Mouse (Mus musculus) frontal cortex, postnatal 36 days (tissue): ENCODE data around the gene Swap70.

Experiments
- DNase-seq, 2 experiments: peaks; one replicate each; pipeline ENCODE4 v3.0.0; 2022; ENCODE audit warnings: low spot score in 2 of 2

Swap70 gene

DNA sequence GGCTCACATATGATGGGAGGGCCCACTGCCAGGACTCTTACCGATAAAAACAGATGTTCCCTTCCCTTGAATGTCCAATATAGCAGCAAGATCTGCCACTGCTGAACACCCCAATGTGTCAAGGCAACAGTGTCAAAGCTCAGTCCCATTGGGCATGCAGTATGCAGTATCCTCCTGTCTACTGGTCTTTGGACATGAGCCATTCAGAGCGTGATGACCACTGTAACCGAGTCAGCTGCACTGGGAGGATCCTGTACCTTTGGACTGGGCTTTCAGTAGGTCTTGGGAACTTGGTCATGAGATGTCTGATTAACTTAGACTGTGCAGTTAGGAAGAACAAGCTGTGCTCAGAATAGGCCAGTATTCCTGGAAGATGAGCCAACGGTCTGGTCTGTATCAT lies 84.0 kb downstream of the Swap70 start:
- no peak for DNase-seq

DNA sequence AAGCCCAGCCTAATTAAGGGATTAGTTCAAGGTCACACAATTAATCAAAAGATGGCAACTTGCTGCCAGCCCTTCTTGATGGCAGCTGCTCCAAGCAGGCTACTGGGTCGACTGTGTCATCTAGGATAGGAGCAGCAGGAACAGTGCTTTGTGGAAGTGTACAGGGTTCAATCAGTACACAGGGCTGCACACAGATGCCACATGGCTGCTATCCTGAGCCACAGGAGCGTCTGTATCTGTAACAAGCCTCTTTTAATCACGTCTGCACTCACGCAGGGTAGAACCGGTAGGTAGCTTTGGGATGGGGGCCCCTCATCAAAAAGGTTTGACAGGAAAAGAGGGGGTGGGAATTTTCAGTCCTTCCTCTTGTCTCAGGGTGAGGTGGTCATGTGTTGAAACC lies 84.8 kb downstream of the Swap70 start:
- DNase-seq: no peak

DNA sequence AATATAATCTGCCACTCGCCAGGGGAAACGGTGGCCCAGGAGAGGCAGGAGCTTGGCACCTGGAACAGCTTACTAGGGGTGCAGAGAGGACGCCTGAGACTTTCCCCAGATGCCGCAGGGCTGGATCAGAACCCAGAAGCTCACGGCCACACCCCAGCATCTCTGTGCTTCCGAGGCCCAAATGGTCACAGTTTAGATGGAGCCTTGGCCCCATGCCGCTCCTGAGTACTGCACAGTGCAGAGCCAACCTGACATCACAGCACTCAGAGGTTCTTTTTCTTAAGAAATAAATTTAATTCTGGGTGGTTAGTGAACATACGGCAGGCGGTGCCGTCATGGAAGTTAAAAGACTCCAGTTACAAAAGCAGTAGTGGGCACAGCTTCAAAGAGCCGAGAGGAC lies 86.2 kb downstream of the Swap70 start:
- DNase-seq: no peak

DNA sequence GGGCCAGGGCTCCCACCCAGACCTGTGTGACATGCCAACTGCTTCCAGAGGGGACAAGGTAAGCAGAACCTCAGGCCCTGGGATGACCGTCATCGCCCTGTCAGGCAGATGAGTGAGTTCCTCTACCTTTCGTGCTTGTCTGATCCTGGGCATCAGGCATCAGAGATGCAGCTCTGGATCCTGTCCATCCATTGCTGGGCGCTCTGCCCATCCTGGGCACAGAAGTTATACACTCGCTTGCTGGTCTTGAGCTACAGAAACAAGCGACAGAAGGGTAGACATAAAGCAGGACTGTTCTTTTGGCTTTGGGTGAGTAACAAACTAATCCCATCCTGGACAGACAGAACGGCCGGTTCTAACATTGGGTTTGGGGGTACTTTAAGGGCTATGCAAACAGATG lies 87.7 kb downstream of the Swap70 start:
- no peak for DNase-seq

DNA sequence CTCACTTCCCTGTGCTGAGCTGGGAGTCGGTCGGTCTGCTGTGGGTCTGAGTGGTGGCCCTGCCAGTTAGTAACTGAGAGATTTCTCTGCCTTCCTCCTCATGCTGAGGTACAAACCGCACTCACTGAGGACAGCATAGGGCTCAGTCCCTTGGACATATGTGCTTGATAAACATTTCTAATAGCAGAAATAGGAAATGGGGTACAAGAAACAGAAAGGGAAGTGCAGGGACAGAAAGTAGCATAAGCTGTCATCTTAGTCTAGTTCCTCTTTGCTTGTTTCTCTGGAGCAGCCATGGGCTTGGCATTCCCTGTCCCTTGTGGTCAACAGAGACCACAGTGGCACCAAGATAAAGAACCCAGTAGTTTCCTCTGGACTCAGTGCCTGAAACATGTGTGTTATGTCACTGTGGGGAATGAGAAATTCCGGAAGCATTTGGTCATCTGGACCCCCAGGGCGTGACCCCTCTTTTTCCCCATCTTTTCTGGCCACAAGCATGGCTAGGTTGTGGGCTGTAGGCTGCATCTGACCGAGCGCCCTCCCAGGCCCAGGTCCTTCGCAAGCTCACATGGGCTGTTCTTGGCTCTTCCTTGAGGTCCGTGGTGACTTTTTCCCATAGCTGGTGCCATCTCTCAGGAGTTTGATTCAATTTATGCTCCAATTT lies 92.0 kb downstream of the Swap70 start:
- no peak for DNase-seq

DNA sequence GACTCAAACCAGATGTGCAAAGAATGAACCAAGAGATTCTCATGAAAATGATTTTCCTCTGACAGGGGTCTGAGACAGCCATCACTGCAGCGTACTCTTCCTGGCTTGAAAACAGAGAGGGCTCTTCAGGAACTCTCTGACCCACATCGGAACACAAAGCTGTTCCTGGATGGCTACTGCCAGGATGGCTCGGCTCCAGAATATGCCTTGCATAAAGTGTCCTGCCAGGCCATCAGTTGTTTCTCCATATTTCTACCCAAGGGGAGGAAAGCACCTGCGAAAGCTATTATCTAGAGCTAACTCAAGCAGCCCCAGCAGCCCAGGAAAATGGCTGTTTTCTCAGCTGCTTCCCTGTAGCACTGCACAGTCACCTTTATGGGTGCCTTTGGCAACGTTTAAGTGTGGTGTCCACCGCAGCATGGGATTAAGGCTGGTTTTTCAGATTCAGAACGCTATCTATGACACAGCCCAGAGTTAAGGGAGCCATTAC lies 92.9 kb downstream of the Swap70 start:
- no peak for DNase-seq

DNA sequence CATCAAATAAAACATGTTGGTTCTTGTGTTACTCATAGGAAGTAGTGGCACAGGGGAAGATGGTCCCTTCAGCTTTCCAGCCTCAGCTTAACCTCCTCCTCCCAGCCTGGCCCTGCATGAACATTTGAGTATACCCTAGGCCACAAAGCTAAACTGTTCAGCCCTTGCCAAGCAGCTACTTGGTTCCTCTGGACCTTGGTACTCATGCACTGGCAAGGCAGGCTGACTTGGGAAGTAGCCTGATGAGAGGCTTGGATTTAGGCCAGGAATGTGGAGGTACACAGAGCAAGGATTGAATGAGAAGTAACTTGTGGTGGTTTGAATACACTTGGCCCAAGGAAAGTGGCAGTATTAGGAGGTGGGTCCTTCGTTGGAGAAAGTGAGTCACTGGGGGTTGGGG lies 93.8 kb downstream of the Swap70 start:
- no peak for DNase-seq

DNA sequence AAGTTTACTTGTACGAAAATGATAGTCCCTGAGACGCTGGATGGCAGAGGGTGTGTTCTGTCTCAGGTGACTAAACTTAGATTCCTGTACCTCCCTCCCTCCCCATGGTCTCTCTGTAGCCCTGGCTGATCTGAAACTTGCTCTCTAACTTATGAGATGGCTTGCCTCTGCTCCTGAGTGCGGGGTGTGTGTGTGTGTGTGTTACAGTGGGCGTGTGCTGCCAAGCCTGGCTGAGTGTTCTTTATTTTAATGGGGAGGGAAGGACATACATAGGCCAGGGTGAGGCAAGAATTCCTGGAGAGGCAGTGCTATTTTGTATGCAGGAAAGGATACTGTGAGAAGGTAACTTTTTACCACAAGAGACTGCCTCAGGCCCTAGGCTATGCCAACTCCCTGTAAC lies 95.9 kb downstream of the Swap70 start:
- DNase-seq: no peak

DNA sequence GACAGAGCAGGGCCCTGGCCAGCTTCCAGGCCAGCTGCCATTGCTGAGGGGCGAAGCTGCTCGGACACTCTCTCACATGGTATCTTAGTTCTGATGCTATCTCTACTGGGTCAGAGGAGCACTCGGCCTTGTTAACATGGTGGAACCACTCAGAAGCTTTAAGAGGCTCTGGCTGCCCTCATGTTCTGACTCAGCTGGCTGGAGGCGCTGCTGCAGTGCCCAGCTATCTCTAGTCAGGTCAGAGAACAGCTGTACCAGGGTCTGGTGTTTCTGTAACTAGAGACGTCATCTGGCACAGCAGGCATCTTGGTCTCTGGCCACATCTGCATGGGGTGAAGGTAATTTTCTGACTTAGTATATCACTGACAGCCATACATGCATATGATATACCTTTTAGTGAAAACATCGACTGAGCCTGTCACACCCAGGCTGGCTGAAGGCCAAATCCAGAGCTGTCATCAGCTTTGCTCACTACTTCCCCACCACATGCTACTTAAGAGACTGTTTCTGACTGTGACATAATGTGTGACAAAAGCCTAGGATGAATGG lies 97.5 kb downstream of the Swap70 start:
- no peak for DNase-seq

DNA sequence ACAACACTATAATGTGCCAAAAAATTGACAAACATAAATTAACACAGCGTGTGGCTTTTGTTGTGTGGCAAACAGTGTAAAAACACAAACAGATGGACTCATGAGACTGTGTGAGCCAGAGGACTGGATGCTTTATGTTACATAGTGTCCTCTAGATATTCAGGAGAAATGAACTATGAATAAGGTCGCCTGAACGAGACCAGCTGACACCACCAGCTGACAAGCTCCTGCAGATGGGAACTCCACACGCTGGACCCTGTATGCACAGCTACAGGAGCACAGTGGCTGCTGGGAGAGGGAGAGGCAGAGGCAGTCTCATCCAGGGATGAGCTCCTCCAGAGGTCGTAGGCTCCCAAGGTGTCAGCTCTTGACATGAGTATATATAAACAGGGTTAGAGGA lies 99.6 kb downstream of the Swap70 start:
- DNase-seq: no peak

DNA sequence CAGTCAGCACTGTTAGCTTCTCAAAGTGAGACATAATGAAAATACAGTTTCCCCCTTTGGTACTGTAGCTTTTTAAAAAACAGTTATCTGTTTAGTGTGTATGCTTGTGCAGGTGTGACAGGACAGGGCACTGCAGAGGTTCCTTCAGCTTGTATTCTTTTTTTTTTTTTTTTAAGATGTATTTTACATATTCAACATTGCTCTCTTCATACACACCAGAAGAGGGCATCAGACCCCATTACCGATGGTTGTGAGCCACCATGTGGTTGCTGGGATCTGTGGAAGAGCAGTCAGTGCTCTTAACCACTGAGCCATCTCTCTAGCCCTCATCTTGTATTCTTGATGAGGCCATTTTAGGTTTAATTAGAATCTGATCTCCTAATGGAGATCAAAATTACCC lies 103.3 kb downstream of the Swap70 start:
- DNase-seq: no peak

DNA sequence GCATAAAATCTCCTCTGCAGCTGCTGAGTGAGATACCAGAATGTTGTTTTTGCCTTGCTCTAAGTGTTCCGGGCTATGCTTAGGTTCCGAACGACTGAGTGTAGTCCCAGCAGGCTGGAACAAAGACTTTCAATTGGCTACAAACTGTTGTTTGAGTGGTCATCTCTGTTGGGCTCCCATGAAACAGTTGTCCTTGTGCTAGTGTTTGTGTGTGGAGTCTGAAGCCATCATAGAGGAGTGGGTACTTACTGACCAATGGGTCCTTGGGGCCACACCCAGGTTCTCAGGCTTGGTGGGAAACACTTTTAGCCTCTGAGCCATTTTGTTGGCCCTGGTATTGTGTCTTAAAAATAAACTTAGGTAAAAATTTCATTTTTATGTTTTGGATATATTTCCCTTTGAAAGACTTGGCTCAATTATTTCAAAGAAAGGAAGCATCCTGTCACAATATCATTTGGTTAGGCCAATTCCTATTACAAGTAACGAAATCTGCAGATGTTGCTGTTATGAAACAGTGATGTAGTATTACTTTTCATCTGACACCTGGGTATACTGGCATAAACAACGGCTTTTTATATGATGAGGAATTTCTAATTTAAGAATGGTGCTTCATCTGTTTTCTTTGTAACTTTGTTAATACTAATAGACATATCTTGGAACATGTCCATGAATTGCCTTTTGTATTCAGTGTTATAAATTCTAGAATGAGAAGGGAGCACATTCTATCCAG lies 104.0 kb downstream of the Swap70 start:
- no peak for DNase-seq
